Mouse (Mus musculus) ZHBTc4 (cell line): ENCODE results near the gene Pbld2.

ENCODE experiments used
- DNase-seq: peaks from one replicate; pipeline ENCODE4 v3.0.0-alpha.2; 2011; ENCODE audit warnings: low read depth, low spot score

The Pbld2 gene

GRCm38 (mm10) chr10:63025491-63026011, 1.4 kb downstream of the Pbld2 start:
- DNase-seq, result no peak

GRCm38 (mm10) chr10:63026156-63026794, 2.2 kb downstream of the Pbld2 start:
- DNase-seq, result no peak

DNA sequence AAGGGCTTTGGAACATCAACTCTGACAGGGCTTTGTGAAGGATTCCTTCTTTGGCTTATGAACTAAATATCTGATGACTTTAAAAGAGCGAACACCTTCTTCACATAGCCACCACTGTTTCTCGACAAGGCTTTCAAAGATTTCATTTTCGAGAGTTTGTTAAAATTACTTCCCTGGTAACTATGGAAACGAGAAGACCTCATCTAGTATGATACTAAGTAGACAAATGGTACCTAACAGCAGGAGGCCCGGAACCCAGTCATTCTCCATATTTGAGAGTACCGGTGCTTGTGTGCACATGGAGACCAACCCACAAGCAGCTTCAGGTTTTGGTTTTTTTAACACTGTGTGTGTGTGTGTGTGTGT, 2.7 kb downstream of the Pbld2 start:
- DNase-seq, result no peak

DNA sequence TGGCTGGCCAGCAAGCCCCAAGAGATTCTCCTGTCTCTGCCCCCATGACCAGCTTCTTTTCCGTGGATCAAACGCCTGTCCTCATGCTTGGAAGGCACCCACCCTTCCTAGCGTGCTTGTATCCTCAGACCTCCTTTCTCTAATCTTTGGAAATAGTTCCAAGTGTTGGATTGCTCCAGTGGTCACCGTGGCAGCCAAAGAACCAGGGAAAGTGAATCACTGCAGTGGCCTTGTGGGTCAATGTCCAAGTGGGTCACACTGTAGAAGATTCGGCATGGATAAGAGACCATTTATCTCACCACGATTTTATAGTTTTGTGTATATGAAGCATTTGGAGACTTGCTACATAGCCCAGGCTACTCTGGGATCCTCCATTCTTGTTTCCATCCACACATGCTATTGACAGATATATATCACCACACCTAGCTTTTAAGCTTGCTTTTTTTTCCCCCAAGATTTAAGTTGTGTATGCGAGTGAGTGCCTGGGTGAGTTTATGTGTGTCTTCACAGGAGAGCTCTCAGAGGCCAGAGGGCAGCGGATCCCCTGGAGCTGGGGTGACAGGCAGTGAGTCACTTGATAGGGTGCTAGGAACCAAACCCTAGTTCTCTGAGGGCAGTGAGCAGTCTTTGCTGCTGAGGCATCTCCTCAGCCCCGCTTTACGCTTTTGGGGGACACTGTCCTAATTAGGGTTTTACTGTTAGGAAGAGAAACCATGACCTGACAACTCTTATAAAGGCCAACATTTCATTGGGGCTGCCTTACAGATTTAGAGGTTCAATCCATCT, 3.5 kb downstream of the Pbld2 start:
- no peak for DNase-seq

- no peak for DNase-seq
Measured at GRCm38 (mm10) chr10:63028396-63028795, 4.3 kb downstream of the Pbld2 start.

DNA sequence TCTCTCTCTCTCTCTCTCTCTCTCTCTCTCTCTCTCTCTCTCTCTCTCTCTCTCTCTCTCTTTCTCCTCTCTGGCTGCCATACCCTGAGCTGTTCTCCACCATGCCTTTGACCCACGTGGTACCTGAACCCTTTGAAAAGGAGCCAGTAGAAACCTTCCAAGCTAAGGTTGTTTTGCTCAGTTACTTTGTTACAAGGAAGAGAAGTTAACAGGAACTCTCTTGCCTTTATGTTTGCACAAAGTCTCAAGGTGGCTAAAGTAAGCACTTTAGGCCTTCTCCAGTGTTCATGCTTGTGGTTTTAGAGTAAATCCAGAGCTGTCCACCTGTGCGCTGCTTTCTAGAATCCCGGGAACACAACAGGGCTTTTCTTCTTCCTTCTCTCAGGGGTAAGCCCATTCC, 8.2 kb downstream of the Pbld2 start:
- no peak for DNase-seq

GRCm38 (mm10) chr10:63032956-63033355, 8.8 kb downstream of the Pbld2 start:
- DNase-seq, result no peak

GRCm38 (mm10) chr10:63038571-63039320, 14.6 kb downstream of the Pbld2 start:
- no peak for DNase-seq

DNA sequence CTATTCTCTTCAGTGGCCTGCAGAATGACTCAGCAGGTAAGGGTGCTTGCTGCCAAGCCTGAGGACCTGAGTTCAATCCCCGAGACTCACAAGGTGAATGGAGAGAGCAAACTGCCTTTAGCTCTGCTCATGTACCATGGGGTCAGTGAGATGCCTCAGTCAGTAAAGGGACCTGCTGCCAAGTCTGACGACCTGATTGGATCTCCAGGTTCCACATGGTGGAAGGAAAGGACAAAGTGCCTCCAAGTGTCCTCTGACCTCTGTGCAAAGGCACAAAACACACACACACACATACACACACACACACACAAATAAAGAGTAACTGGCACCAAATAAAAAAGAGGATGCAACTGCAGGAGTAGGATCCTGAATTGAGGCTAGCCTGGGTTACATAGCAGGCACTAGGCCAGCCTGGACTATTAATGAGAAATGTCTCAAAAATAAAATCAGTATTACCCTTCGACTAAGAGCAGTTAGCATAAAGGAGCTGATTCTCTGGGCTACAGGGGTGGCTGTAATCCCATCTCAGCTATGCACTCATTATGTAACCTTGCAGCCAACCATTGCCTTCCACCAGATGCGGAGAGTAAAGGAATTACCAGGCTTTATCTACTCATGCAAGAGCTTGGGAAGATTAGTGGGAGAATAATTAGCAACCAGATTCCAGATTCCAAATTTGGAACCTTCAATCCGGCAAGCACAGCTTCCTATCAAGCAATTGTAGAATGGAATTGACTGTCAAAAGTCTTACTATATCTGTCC, 15.9 kb downstream of the Pbld2 start:
- DNase-seq, result no peak

DNA sequence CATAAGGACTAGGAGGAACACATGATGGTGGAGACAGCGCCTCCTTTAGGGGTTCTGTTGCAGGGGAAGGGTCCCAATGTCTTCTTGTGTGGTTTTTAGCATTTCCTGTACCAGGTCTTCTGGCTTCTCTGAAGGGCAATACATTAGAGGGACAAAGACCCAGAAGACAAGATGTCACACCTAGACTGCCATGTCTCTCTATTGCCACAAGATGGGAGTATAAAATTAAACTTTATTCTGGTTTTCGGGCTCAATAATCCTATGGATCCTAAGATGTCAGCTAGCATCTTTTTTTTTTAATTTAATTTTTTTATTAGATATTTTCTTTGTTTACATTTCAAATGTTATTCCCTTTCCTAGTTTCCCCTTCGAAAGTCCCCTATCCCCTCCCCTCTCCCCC, 19.0 kb downstream of the Pbld2 start:
- DNase-seq, result no peak

DNA sequence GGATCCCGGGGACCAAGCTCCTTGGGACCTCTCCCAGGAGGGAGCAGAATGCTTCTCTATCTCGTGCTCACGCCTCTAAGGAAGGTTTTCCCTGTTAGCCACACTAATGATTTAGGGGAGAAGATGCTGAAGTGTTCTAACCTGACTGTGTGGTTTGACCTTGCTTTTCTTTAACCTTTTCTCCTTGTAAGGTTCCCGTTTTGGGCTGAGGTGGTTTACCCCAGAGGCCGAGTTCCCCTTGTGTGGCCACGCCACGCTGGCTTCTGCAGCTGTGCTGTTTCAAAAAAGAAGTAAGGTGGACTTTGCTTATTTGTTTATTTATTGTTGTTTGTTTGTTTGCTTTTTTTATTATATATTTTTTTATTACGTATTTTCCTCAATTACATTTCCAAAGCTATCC, 23.6 kb downstream of the Pbld2 start:
- DNase-seq, result no peak

DNA sequence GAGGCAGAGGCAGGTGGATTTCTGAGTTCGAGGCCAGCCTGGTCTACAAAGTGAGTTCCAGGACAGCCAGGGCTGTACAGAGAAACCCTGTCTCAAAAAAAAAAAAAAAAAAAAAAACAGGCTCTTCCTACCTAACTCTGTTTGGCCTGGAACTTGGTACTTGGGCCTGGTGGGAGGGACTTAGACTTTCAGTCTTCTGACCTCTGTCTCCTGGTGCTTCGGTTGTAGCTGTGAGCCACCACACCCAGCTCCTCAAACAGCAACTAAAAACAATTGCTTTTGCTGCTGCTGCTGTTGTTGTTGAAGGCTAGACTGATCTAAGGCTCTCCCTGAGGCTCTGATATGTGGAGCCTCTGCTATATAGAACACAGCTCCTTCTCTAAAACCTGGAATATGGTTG, 25.0 kb downstream of the Pbld2 start:
- DNase-seq, result peak; percentile 68

- DNase-seq, result no peak
Measured at GRCm38 (mm10) chr10:63051267-63051666, 27.2 kb downstream of the Pbld2 start.

DNA sequence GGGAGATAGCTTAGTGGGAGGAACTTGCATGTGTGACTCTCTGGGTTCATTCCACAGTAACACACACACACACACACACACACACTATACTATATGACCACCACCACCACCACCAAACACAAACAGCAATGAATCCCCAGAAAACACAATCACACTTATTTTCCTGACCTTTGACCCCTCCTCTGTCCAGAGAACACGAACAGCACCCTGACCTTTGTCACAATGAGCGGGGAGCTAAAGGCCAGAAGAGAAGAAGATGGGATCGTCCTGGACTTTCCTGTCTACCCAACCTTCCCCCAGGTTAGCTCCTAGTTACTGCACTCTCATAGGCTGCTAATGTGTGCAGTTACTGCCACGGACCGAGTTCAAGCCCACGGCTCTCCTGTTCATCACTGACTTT, 27.9 kb downstream of the Pbld2 start:
- DNase-seq, result no peak

DNA sequence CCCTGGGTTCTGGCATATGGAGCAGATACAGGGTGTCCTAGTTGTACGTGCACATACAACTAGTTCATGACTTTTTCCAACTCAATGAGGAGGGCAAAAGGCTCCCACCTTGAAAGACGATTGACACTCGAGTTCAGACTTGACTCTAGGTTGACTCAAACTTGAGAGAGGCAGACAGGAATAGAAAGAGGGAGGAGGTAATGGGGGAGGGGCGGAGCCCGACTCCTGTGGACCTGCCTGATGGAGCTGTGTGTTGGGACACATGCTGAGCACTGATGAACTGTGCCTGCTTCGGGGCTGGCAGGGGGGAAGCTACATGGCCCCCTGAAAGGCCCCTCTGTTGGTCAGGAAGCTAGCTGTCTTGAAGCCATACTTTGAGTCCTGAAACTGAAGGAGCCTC, 28.9 kb downstream of the Pbld2 start:
- peak; percentile 50 for DNase-seq

GRCm38 (mm10) chr10:63054071-63054470, 30.0 kb downstream of the Pbld2 start:
- peak; percentile 75 for DNase-seq

DNA sequence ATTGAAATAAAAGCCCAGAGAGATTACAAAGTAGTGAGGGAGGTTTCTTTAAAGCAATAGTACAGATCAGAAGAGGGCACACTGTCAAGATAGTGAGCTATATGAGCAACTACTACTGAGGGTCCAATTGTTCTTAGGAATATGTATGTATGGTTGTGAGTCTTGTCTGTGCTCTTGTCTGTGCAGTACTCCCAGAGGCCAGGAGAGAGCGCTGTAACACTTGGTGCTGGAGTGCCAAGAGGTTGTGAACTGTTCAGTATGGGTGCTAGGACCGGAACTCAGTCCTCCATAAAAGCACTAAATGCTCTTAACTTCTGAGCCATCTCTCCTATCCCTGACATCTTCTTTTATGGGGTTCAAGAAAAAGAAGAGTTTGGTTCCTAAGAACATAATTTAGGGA, 30.5 kb downstream of the Pbld2 start:
- peak; percentile 68 for DNase-seq

- DNase-seq, result peak; percentile 92
Measured at GRCm38 (mm10) chr10:63056966-63057750, 33.0 kb downstream of the Pbld2 start.

DNA sequence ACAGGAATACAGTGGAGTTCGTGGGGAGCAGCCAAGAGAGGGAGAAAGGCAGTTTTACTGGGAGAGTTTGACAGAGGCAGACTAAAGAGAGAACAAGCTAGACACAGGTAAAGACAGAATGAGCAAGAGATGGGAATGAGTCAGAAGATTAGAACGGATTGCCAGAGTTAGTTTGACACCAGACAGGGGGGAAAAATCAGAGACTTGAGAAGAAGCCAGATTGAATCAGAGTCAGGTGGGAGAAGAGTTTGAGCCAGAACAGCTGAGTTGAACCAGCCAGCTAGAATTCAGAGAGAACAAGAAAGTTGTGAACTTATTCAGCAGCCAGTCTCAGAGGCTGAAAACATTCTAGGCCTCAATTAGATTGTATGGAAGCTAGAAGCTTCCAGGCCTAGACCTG, 35.7 kb downstream of the Pbld2 start, which contains the start of gene Pbld1:
Gene Pbld1 (plus strand): TSS at position 301 of the 400 bp plus-strand sequence.
- no peak for DNase-seq

DNA sequence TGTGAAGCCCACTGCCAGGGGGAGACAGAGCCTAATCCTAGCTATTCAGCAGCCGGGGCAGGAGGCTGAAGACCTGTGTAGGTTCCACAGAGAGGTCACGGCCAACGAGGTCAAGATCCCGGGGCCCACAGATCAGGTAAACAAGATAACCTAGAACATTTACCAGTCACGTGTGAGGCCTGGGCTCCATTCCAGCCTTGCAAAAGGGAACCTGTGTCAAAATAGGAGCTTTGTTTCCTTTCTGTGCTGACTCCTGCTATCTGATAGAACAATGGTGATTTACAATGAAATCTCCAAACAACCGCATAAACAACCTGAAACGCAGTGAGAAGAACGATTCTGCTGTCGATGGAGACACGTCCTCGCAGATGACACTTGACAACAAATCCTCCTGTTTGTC, 36.3 kb downstream of the Pbld2 start:
- DNase-seq, result no peak

DNA sequence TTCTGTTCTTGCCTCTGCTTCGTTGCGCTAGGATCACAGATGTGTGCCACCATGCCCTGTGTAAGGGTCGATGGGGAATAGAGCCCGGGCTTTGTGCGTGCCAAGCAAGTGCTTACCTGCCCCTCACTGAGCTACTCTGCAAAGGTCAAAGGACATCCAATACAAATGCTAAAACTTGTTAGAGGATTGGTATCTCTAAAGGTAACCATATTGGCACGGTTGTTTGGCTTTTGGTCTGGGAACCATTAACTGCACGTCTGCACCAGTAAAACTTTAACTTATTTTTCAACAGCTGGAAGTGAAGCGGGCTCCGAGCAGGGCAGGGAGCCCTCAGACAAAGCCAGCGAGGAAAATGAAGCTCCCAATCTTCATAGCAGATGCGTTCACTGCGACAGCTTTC, 37.2 kb downstream of the Pbld2 start:
- DNase-seq, result no peak
